Mouse (Mus musculus) lung, adult 2 months (tissue): Measurements from ENCODE around the gene Oat.

Experiments
- CTCF ChIP-seq: fragments of 200-500 bp; IDR thresholded peaks from 2 replicates; pipeline ENCODE4 v1.5.1; 2011; ENCODE audit warnings: mild to moderate bottlenecking, low read length, control low read depth; ENCODE audit not compliant: insufficient read depth
- POLR2A ChIP-seq: fragments of 200-500 bp; IDR thresholded peaks from 2 replicates; pipeline ENCODE4 v1.6.1; 2011; ENCODE audit warnings: low read depth, mild to moderate bottlenecking, control low read depth, low read length, borderline replicate concordance; ENCODE audit errors: extremely low read depth

- TF ChIP-seq CTCF (no peak), POLR2A (no peak)
These were observed 29.5 kb upstream of the Oat start for GRCm38 (mm10) chr7:132605689-132606088.
